Mouse (Mus musculus): ENCODE measurements at regions not wholly inside any gene's neighbourhood (a gene's known extent, or its start where the extent isn't known, plus 50 kb on each side); places are given as distances from the start of the nearest gene placed in this dataset.
A peak's percentile ranks its signal among the peaks of the same experiment; 100 is the strongest.

GRCm38 (mm10) chr3:44912664-44913063, 465.5 kb upstream of the Pcdh10 start:
- DNase-seq = no peak

DNA sequence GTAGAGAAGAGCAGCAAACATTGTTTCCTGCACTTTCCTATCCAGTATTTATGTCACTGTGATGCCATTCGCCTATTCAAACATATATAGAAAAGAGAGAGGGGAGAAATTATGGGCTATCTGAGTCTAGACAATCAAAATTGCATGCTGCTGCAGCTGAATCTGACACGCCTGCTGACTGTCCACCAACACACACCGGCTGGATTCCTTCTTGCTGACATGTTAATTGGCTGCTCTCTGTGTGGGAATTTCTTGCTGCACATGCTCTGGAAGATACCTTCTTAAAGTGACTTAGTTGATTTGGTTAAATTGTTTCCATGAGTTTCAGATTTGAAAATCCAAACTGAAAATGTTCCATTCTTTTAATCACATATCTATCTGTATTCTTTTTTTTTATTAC, 463.9 kb upstream of the Pcdh10 start:
- DNase-seq = peak; percentile 58

Measured in kidney, postnatal 10 days (tissue).